Mouse (Mus musculus) spleen, postnatal 0 days (tissue): ENCODE results near the gene Gstt1. TPM values are rescaled to one million over a fixed set of nuclear protein-coding genes. Genes with fewer than 3 reads are reported as not detected.

Source experiments
- polyA plus RNA-seq: library from polyadenylated mRNA; unstranded; fragments of >200 nt; fragmentation: Nextera tagmentation; extraction: Ambion mirVana; gene quantifications from 2 replicates; pipeline ENCODE4 v1.2.1, GENCODE M21; 2015

The Gstt1 gene
- polyA plus RNA-seq, result 6.4 and 7.5 TPM in 2 replicates

GRCm38 (mm10) chr10:75798176-75798696 lies at the start of gene Gstt1:
Gene Gstt1, minus strand, starts transcription at chr10:75798584.

GRCm38 (mm10) chr10:75837248-75837759 lies 38.9 kb upstream of the Gstt1 start, which contains the start of gene Gstt2:
Gene Gstt2, minus strand, starts transcription at chr10:75837424.

GRCm38 (mm10) chr10:75822443-75822842 lies 24.1 kb upstream of the Gstt1 start, which contains the start of gene Gstt4:
Gene Gstt4, minus strand, starts transcription at chr10:75822543.

GRCm38 (mm10) chr10:75780769-75781578 lies 17.4 kb downstream of the Gstt1 start, which contains the start of the genes Gm20441 and Gstt3:
Gene Gm20441, minus strand, starts transcription at chr10:75780954.
Gene Gstt3, minus strand, starts transcription at chr10:75781414.

GRCm38 (mm10) chr10:75772795-75773664 lies 25.4 kb downstream of the Gstt1 start, which contains the start of gene Ddt:
Gene Ddt, minus strand, starts transcription at chr10:75773414.

GRCm38 (mm10) chr10:75763682-75764518 lies 34.5 kb downstream of the Gstt1 start, which contains the start of gene Cabin1:
Gene Cabin1, minus strand, starts transcription at chr10:75764341.

Other genes starting within 250 kb of the Gstt1 start
- 0.46 and 0.49 TPM in 2 replicates for gene Lrrc75b, start 238.3 kb downstream of the Gstt1 start, polyA plus RNA-seq
- 0.85 and 1.6 TPM in 2 replicates for gene Ggt1, start 237.0 kb downstream of the Gstt1 start, polyA plus RNA-seq
- 5.1 and 8.3 TPM in 2 replicates for gene Ggt5, start 209.2 kb downstream of the Gstt1 start, polyA plus RNA-seq
- gene Susd2, start 154.6 kb downstream of the Gstt1 start, polyA plus RNA-seq, result 3.8 and 3.9 TPM in 2 replicates
- gene Cabin1, start 34.2 kb downstream of the Gstt1 start, polyA plus RNA-seq, result 26.2 and 30.1 TPM in 2 replicates
- gene Ddt, start 25.2 kb downstream of the Gstt1 start, polyA plus RNA-seq, result 18.3 and 25.7 TPM in 2 replicates
- not detected in 2 replicates for gene Gm20441, start 17.6 kb downstream of the Gstt1 start, polyA plus RNA-seq
- 2.4 and 3.0 TPM in 2 replicates for gene Gstt3, start 17.2 kb downstream of the Gstt1 start, polyA plus RNA-seq
- not detected in 2 replicates for gene Gstt4, start 24.0 kb upstream of the Gstt1 start, polyA plus RNA-seq
- gene Gstt2, start 38.8 kb upstream of the Gstt1 start, polyA plus RNA-seq, result 16.2 and 20.3 TPM in 2 replicates
- gene Mif, start 61.7 kb upstream of the Gstt1 start, polyA plus RNA-seq, result 666 and 688 TPM in 2 replicates
- gene Derl3, start 94.8 kb upstream of the Gstt1 start, polyA plus RNA-seq, result 0.67 and 1.0 TPM in 2 replicates
- 64.1 and 66.6 TPM in 2 replicates for gene Smarcb1, start 123.0 kb upstream of the Gstt1 start, polyA plus RNA-seq
- gene Chchd10, start 134.5 kb upstream of the Gstt1 start, polyA plus RNA-seq, result 83.0 and 91.7 TPM in 2 replicates
- gene Mmp11, start 137.9 kb upstream of the Gstt1 start, polyA plus RNA-seq, result 9.6 and 12.3 TPM in 2 replicates
- gene Gm867, start 142.1 kb upstream of the Gstt1 start, polyA plus RNA-seq, result 15.8 and 17.8 TPM in 2 replicates
- gene Vpreb3, start 144.5 kb upstream of the Gstt1 start, polyA plus RNA-seq, result 41.2 and 56.8 TPM in 2 replicates
- gene Gm5134, start 155.9 kb upstream of the Gstt1 start, polyA plus RNA-seq, result not detected in 2 replicates
- 4.9 and 5.5 TPM in 2 replicates for gene Zfp280b, start 234.1 kb upstream of the Gstt1 start, polyA plus RNA-seq